Mouse (Mus musculus): ENCODE measurements around the gene Slco2b1. TPM values are rescaled to one million over a fixed set of nuclear protein-coding genes. Genes with fewer than 3 reads are reported as not detected.

The Slco2b1 gene
- polyA plus RNA-seq, 1 experiment from 2014 or later, result 6.7 TPM

- Histone ChIP-seq H3K27ac (ENCODE audit: low read depth, low read length) (0 out of 2 replicates have a peak overlapping the region, but pooled peaks have one; percentile 10), H3K9ac (ENCODE audit: low read depth, low read length) (no peak overlapping the region)
- 51% methylated on average over 8 of the region's 8 CpGs for WGBS
Observed at GRCm38 (mm10) chr7:99708301-99708721, 2.8 kb downstream of the Slco2b1 start.

GRCm38 (mm10) chr7:99707671-99708070 lies 3.5 kb downstream of the Slco2b1 start:
- Histone ChIP-seq H3K9ac (ENCODE audit: low read depth, low read length) (no peak overlapping the region), H3K27ac (ENCODE audit: low read depth, low read length) (no peak overlapping the region), H3K36me3 (ENCODE audit: control insufficient read depth, insufficient read depth, low read length) (no peaks in the 10 kb centered on the region), H3K4me3 (ENCODE audit: low read length) (no peak overlapping the region), H3K4me2 (ENCODE audit: low read length) (no peak overlapping the region), H3K9me3 (ENCODE audit: control insufficient read depth, low read length) (no peaks in the 10 kb centered on the region), H3K27me3 (replicated peaks; ENCODE audit: control insufficient read depth, insufficient read depth, low read length) (no peaks in the 10 kb centered on the region), H3K4me1 (ENCODE audit: control insufficient read depth, insufficient read depth, low read depth, low read length) (no peaks in the 10 kb centered on the region)
- no peak for ATAC-seq
- WGBS, result 87% methylated on average over 6 of the region's 6 CpGs

More at GRCm38 (mm10) chr7:99708301-99708721, 2.8 kb downstream of the Slco2b1 start:
- no peaks in the 10 kb centered on the region for H3K9me3 ChIP-seq (ENCODE audit: control insufficient read depth, low read length)
- H3K4me1 ChIP-seq (ENCODE audit: control insufficient read depth, insufficient read depth, low read depth, low read length), result no peaks in the 10 kb centered on the region
- H3K27me3 ChIP-seq (replicated peaks; ENCODE audit: control insufficient read depth, insufficient read depth, low read length), result no peaks in the 10 kb centered on the region
- no peak for ATAC-seq
- H3K4me3 ChIP-seq (ENCODE audit: low read length), result no peak overlapping the region
- no peak overlapping the region for H3K4me2 ChIP-seq (ENCODE audit: low read length)
- no peaks in the 10 kb centered on the region for H3K36me3 ChIP-seq (ENCODE audit: control insufficient read depth, insufficient read depth, low read length)

- WGBS, result 50% methylated on average over 4 of the region's 4 CpGs
- Histone ChIP-seq H3K9ac (ENCODE audit: low read depth, low read length) (no peak overlapping the region), H3K27me3 (replicated peaks; ENCODE audit: control insufficient read depth, insufficient read depth, low read length) (no peaks in the 10 kb centered on the region), H3K4me3 (ENCODE audit: low read length) (no peak overlapping the region), H3K4me1 (ENCODE audit: control insufficient read depth, insufficient read depth, low read depth, low read length) (no peaks in the 10 kb centered on the region), H3K9me3 (ENCODE audit: control insufficient read depth, low read length) (no peaks in the 10 kb centered on the region), H3K4me2 (ENCODE audit: low read length) (no peak overlapping the region), H3K36me3 (ENCODE audit: control insufficient read depth, insufficient read depth, low read length) (no peaks in the 10 kb centered on the region), H3K27ac (ENCODE audit: low read depth, low read length) (peak overlapping the region; percentile 0)
- ATAC-seq, result peak; percentile 9; the same call in 1 of the 2 replicates
Observed at GRCm38 (mm10) chr7:99707038-99707595, 4.0 kb downstream of the Slco2b1 start.

- H3K4me3 ChIP-seq (ENCODE audit: low read length), result no peak overlapping the region; the same call in 1 of the 2 replicates
- H3K36me3 ChIP-seq (ENCODE audit: control insufficient read depth, insufficient read depth, low read length), result no peaks in the 10 kb centered on the region
- peak overlapping the region; percentile 4; the same call in 1 of the 2 replicates for H3K27ac ChIP-seq (ENCODE audit: low read depth, low read length)
- peak overlapping the region; percentile 13; the same call in 1 of the 2 replicates for H3K4me2 ChIP-seq (ENCODE audit: low read length)
- peak; percentile 21; the same call in 1 of the 2 replicates for ATAC-seq
- H3K9ac ChIP-seq (ENCODE audit: low read depth, low read length), result no peak overlapping the region
- H3K4me1 ChIP-seq (ENCODE audit: control insufficient read depth, insufficient read depth, low read depth, low read length), result no peaks in the 10 kb centered on the region
- H3K9me3 ChIP-seq (ENCODE audit: control insufficient read depth, low read length), result no peaks in the 10 kb centered on the region
- no peaks in the 10 kb centered on the region for H3K27me3 ChIP-seq (replicated peaks; ENCODE audit: control insufficient read depth, insufficient read depth, low read length)
- WGBS, result 73% methylated on average over 4 of the region's 4 CpGs
Observed at GRCm38 (mm10) chr7:99706341-99707037, 4.7 kb downstream of the Slco2b1 start.

GRCm38 (mm10) chr7:99704736-99705519 lies 6.2 kb downstream of the Slco2b1 start:
- Histone ChIP-seq H3K27me3 (replicated peaks; ENCODE audit: control insufficient read depth, insufficient read depth, low read length) (no peaks in the 10 kb centered on the region), H3K4me3 (ENCODE audit: low read length) (no peak overlapping the region), H3K4me2 (ENCODE audit: low read length) (no peak overlapping the region; the same call in 1 of the 2 replicates), H3K4me1 (ENCODE audit: control insufficient read depth, insufficient read depth, low read depth, low read length) (no peaks in the 10 kb centered on the region), H3K36me3 (ENCODE audit: control insufficient read depth, insufficient read depth, low read length) (no peaks in the 10 kb centered on the region), H3K27ac (ENCODE audit: low read depth, low read length) (no peak overlapping the region; the same call in 1 of the 2 replicates), H3K9ac (ENCODE audit: low read depth, low read length) (no peak overlapping the region), H3K9me3 (ENCODE audit: control insufficient read depth, low read length) (no peaks in the 10 kb centered on the region)
- 78% methylated on average over 3 of the region's 3 CpGs for WGBS
- ATAC-seq, result 0 out of 2 replicates have a peak, but pooled peaks have one; percentile 37

GRCm38 (mm10) chr7:99702201-99702600 lies 8.9 kb downstream of the Slco2b1 start:
- Histone ChIP-seq H3K4me3 (ENCODE audit: low read length) (no peak overlapping the region), H3K9me3 (ENCODE audit: control insufficient read depth, low read length) (no peaks in the 10 kb centered on the region), H3K4me2 (ENCODE audit: low read length) (no peak overlapping the region), H3K4me1 (ENCODE audit: control insufficient read depth, insufficient read depth, low read depth, low read length) (no peaks in the 10 kb centered on the region), H3K9ac (ENCODE audit: low read depth, low read length) (no peak overlapping the region), H3K27me3 (replicated peaks; ENCODE audit: control insufficient read depth, insufficient read depth, low read length) (no peaks in the 10 kb centered on the region), H3K36me3 (ENCODE audit: control insufficient read depth, insufficient read depth, low read length) (no peaks in the 10 kb centered on the region), H3K27ac (ENCODE audit: low read depth, low read length) (no peak overlapping the region)
- whole genome bisulfite sequencing, result 34% methylated on average over 6 of the region's 6 CpGs
- no peak for ATAC-seq

GRCm38 (mm10) chr7:99700641-99701040 lies 10.5 kb downstream of the Slco2b1 start:
- no peaks in the 10 kb centered on the region for H3K4me1 ChIP-seq (ENCODE audit: control insufficient read depth, insufficient read depth, low read depth, low read length)
- no peak overlapping the region for H3K9ac ChIP-seq (ENCODE audit: low read depth, low read length)
- no peak overlapping the region for H3K27ac ChIP-seq (ENCODE audit: low read depth, low read length)
- H3K9me3 ChIP-seq (ENCODE audit: control insufficient read depth, low read length), result no peaks in the 10 kb centered on the region
- WGBS, result 88% methylated on average over 4 of the region's 4 CpGs
- ATAC-seq, result no peak
- H3K27me3 ChIP-seq (replicated peaks; ENCODE audit: control insufficient read depth, insufficient read depth, low read length), result no peaks in the 10 kb centered on the region
- H3K4me3 ChIP-seq (ENCODE audit: low read length), result no peak overlapping the region
- no peaks in the 10 kb centered on the region for H3K36me3 ChIP-seq (ENCODE audit: control insufficient read depth, insufficient read depth, low read length)
- no peak overlapping the region for H3K4me2 ChIP-seq (ENCODE audit: low read length)

- Histone ChIP-seq H3K9me3 (ENCODE audit: control insufficient read depth, low read length) (no peaks in the 10 kb centered on the region), H3K4me3 (ENCODE audit: low read length) (no peak overlapping the region), H3K36me3 (ENCODE audit: control insufficient read depth, insufficient read depth, low read length) (no peaks in the 10 kb centered on the region), H3K4me2 (ENCODE audit: low read length) (no peak overlapping the region), H3K4me1 (ENCODE audit: control insufficient read depth, insufficient read depth, low read depth, low read length) (no peaks in the 10 kb centered on the region), H3K27ac (ENCODE audit: low read depth, low read length) (no peak overlapping the region), H3K27me3 (replicated peaks; ENCODE audit: control insufficient read depth, insufficient read depth, low read length) (no peaks in the 10 kb centered on the region), H3K9ac (ENCODE audit: low read depth, low read length) (no peak overlapping the region)
- 80% methylated on average over 3 of the region's 3 CpGs for WGBS
- no peak for ATAC-seq
Observed at GRCm38 (mm10) chr7:99699709-99700151, 11.4 kb downstream of the Slco2b1 start.

- no peaks in the 10 kb centered on the region for H3K27me3 ChIP-seq (replicated peaks; ENCODE audit: control insufficient read depth, insufficient read depth, low read length)
- H3K36me3 ChIP-seq (ENCODE audit: control insufficient read depth, insufficient read depth, low read length), result no peaks in the 10 kb centered on the region
- no peak overlapping the region for H3K4me2 ChIP-seq (ENCODE audit: low read length)
- WGBS, result 52% methylated on average over 3 of the region's 3 CpGs
- ATAC-seq, result no peak
- no peak overlapping the region for H3K27ac ChIP-seq (ENCODE audit: low read depth, low read length)
- no peaks in the 10 kb centered on the region for H3K4me1 ChIP-seq (ENCODE audit: control insufficient read depth, insufficient read depth, low read depth, low read length)
- no peak overlapping the region for H3K4me3 ChIP-seq (ENCODE audit: low read length)
- H3K9me3 ChIP-seq (ENCODE audit: control insufficient read depth, low read length), result no peaks in the 10 kb centered on the region
- H3K9ac ChIP-seq (ENCODE audit: low read depth, low read length), result no peak overlapping the region
Observed at GRCm38 (mm10) chr7:99699106-99699505, 12.0 kb downstream of the Slco2b1 start.

Measured in hindbrain, embryonic 16.5 days (tissue).